Mouse (Mus musculus) liver, embryonic 11.5 days (tissue): ENCODE results near the gene Gm6583. TPM values are rescaled to one million over a fixed set of nuclear protein-coding genes. Genes with fewer than 3 reads are reported as not detected.
A peak's percentile ranks its signal among the peaks of the same experiment; 100 is the strongest.

Experiments used
- ATAC-seq: fragments of 200-750 bp; cut with Nextera tagmentation; replicated peaks from 2 replicates; pipeline ENCODE4 v1.8.0; 2017; ENCODE audit warnings: moderate number of reproducible peaks, mild to moderate bottlenecking, moderate TSS enrichment, moderate library complexity; ENCODE audit not compliant: low FRiP score
- DNase-seq: peaks from one replicate; pipeline ENCODE4 v3.0.0-alpha.2; 2017; ENCODE audit warnings: low spot score
- H3K27ac ChIP-seq: fragments of 300-500 bp; sonication (generic); 2 replicates; pipeline ENCODE4 v1.5.1; 2014; ENCODE audit warnings: mild to moderate bottlenecking, low read depth, low read length, control low read depth
- H3K27me3 ChIP-seq: fragments of 300-500 bp; sonication (generic); replicated peaks from 2 replicates; pipeline ENCODE4 v1.6.1; 2014; ENCODE audit warnings: low read length, mixed read lengths; ENCODE audit not compliant: control insufficient read depth, insufficient read depth
- H3K36me3 ChIP-seq: fragments of 300-500 bp; sonication (generic); 2 replicates; pipeline ENCODE4 v1.6.1; 2014; ENCODE audit warnings: mild to moderate bottlenecking, low read length, moderate library complexity, mixed read lengths; ENCODE audit not compliant: control insufficient read depth, insufficient read depth
- H3K4me1 ChIP-seq: fragments of 300-500 bp; sonication (generic); replicated peaks from 2 replicates; pipeline ENCODE4 v1.6.1; 2014; ENCODE audit warnings: low read length, mixed read lengths; ENCODE audit not compliant: control insufficient read depth, insufficient read depth
- H3K4me2 ChIP-seq: fragments of 300-500 bp; sonication (generic); 2 replicates; pipeline ENCODE4 v1.6.1; 2014; ENCODE audit warnings: mild to moderate bottlenecking, control low read depth, moderate library complexity
- H3K4me3 ChIP-seq: fragments of 300-500 bp; sonication (generic); 2 replicates; pipeline ENCODE4 v1.5.1; 2014; ENCODE audit warnings: low read depth, low read length, control low read depth
- H3K9ac ChIP-seq: fragments of 300-500 bp; sonication (generic); 2 replicates; pipeline ENCODE4 v1.6.1; 2014; ENCODE audit warnings: low read depth, low read length, control low read depth
- H3K9me3 ChIP-seq: fragments of 300-500 bp; sonication (generic); 2 replicates; pipeline ENCODE4 v1.6.1; 2016; ENCODE audit warnings: low read length, inconsistent platforms, mixed read lengths; ENCODE audit not compliant: control insufficient read depth
- WGBS: fragments of 180-500 bp; shearing (Covaris S2); extraction: QIAGEN DNeasy Blood & Tissue Kit; methylation state at CpG from one replicate; pipeline ENCODE4 v1.1.7; 2014; 5-methylcytosine and 5-hydroxymethylcytosine counted together
- polyA plus RNA-seq: library from polyadenylated mRNA; unstranded; fragments of >200 nt; fragmentation: Nextera tagmentation; extraction: Ambion mirVana; gene quantifications from 2 replicates; pipeline ENCODE4 v1.2.1, GENCODE M21; 2014

Gm6583 gene
- polyA plus RNA-seq, 1 experiment from 2014 or later: 0.29 TPM

GRCm38 (mm10) chr5:112364184-112364797 lies 8.5 kb upstream of the Gm6583 start:
- H3K36me3 ChIP-seq: peaks cover 13% of the 10 kb centered on the region; the same call in 1 of the 2 replicates
- no peak for DNase-seq
- ATAC-seq: no peak

DNA sequence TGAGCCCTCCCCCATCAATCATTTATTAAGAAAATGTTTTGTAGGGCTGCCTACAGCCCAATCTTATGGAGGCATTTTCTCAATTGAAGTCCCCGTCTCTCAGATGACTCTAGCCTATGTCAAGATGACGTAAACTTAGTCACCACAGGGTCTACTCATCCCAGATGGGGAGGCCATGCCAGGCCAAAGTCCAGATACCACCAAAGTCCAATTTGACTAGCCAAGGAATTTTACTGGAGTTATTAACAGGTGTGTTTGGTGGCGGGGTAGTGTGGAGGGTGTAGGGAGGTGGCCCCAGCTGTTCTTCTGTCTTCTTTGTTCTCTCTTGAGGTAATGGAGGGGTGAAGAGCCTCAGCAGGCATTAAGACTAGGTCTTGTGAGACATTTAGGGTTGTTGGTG lies 4.2 kb upstream of the Gm6583 start:
- Histone ChIP-seq H3K27me3 (no peaks in the 10 kb centered on the region), H3K9me3 (no peaks in the 10 kb centered on the region), H3K27ac (peak overlapping the region; percentile 87), H3K4me2 (peak overlapping the region; percentile 52), H3K4me1 (peaks cover 22% of the 10 kb centered on the region), H3K9ac (no peak overlapping the region), H3K4me3 (no peak overlapping the region), H3K36me3 (peaks cover 18% of the 10 kb centered on the region)
- no peak for ATAC-seq
- WGBS: 84% methylated on average over 3 of the region's 3 CpGs
- DNase-seq: no peak

More at GRCm38 (mm10) chr5:112364184-112364797, 8.5 kb upstream of the Gm6583 start:
- no peak overlapping the region for H3K4me2 ChIP-seq
- H3K27ac ChIP-seq: no peak overlapping the region
- no peak overlapping the region for H3K9ac ChIP-seq
- H3K4me1 ChIP-seq: peaks cover 7% of the 10 kb centered on the region
- 73% methylated on average over 10 of the region's 10 CpGs for WGBS
- no peaks in the 10 kb centered on the region for H3K9me3 ChIP-seq
- no peak overlapping the region for H3K4me3 ChIP-seq
- H3K27me3 ChIP-seq: no peaks in the 10 kb centered on the region

GRCm38 (mm10) chr5:112359520-112359919 lies 3.7 kb upstream of the Gm6583 start:
- H3K27ac ChIP-seq: peak overlapping the region; percentile 87
- DNase-seq (no peak), ATAC-seq (peak; percentile 88)
- no peaks in the 10 kb centered on the region for H3K9me3 ChIP-seq
- H3K4me2 ChIP-seq: peak overlapping the region; percentile 52
- H3K4me1 ChIP-seq: peaks cover 22% of the 10 kb centered on the region
- no peaks in the 10 kb centered on the region for H3K27me3 ChIP-seq
- no peak overlapping the region for H3K9ac ChIP-seq
- peaks cover 14% of the 10 kb centered on the region for H3K36me3 ChIP-seq
- WGBS: 41% methylated on average over 4 of the region's 4 CpGs
- H3K4me3 ChIP-seq: no peak overlapping the region

- DNase-seq: no peak
- Histone ChIP-seq H3K9ac (no peak overlapping the region), H3K36me3 (peaks cover 8% of the 10 kb centered on the region), H3K4me2 (no peak overlapping the region), H3K9me3 (no peaks in the 10 kb centered on the region), H3K4me3 (no peak overlapping the region), H3K27me3 (no peaks in the 10 kb centered on the region), H3K4me1 (peaks cover 22% of the 10 kb centered on the region), H3K27ac (peak overlapping the region; percentile 6; the same call in 1 of the 2 replicates)
- 74% methylated on average over 9 of the region's 9 CpGs for WGBS
- ATAC-seq: peak; percentile 8; the same call in 1 of the 2 replicates
These were observed 489 bp upstream of the Gm6583 start for GRCm38 (mm10) chr5:112356322-112356721.

- Histone ChIP-seq H3K27me3 (no peaks in the 10 kb centered on the region), H3K4me3 (no peak overlapping the region), H3K4me1 (peaks cover 22% of the 10 kb centered on the region), H3K9ac (no peak overlapping the region), H3K27ac (peak overlapping the region; percentile 19; the same call in 1 of the 2 replicates), H3K4me2 (peak overlapping the region; percentile 22), H3K36me3 (peaks cover 8% of the 10 kb centered on the region), H3K9me3 (no peaks in the 10 kb centered on the region)
- ATAC-seq: 0 out of 2 replicates have a peak, but pooled peaks have one; percentile 7
- 55% methylated on average over 6 of the region's 6 CpGs for whole genome bisulfite sequencing
- DNase-seq: no peak
These were observed 340 bp downstream of the Gm6583 start for GRCm38 (mm10) chr5:112355493-112355892.

- 90% methylated on average over 8 of the region's 8 CpGs for WGBS
- H3K27me3 ChIP-seq: no peaks in the 10 kb centered on the region
- H3K9me3 ChIP-seq: no peaks in the 10 kb centered on the region
- H3K9ac ChIP-seq: no peak overlapping the region
- H3K4me2 ChIP-seq: no peak overlapping the region
- peaks cover 9% of the 10 kb centered on the region for H3K36me3 ChIP-seq
- no peak overlapping the region for H3K27ac ChIP-seq
- DNase-seq (no peak), ATAC-seq (no peak)
- peaks cover 20% of the 10 kb centered on the region for H3K4me1 ChIP-seq
- H3K4me3 ChIP-seq: no peak overlapping the region
These were observed 6.7 kb downstream of the Gm6583 start for GRCm38 (mm10) chr5:112349169-112349568.

GRCm38 (mm10) chr5:112346211-112346965 lies 9.4 kb downstream of the Gm6583 start:
- Histone ChIP-seq H3K36me3 (peaks cover 6% of the 10 kb centered on the region), H3K27ac (0 out of 2 replicates have a peak overlapping the region, but pooled peaks have one; percentile 8), H3K9me3 (no peaks in the 10 kb centered on the region), H3K4me2 (peak overlapping the region; percentile 36), H3K9ac (no peak overlapping the region), H3K27me3 (no peaks in the 10 kb centered on the region), H3K4me3 (no peak overlapping the region), H3K4me1 (peaks cover 33% of the 10 kb centered on the region)
- WGBS: 64% methylated on average over 16 of the region's 16 CpGs
- DNase-seq (no peak), ATAC-seq (peak; percentile 29; the same call in 1 of the 2 replicates)

DNA sequence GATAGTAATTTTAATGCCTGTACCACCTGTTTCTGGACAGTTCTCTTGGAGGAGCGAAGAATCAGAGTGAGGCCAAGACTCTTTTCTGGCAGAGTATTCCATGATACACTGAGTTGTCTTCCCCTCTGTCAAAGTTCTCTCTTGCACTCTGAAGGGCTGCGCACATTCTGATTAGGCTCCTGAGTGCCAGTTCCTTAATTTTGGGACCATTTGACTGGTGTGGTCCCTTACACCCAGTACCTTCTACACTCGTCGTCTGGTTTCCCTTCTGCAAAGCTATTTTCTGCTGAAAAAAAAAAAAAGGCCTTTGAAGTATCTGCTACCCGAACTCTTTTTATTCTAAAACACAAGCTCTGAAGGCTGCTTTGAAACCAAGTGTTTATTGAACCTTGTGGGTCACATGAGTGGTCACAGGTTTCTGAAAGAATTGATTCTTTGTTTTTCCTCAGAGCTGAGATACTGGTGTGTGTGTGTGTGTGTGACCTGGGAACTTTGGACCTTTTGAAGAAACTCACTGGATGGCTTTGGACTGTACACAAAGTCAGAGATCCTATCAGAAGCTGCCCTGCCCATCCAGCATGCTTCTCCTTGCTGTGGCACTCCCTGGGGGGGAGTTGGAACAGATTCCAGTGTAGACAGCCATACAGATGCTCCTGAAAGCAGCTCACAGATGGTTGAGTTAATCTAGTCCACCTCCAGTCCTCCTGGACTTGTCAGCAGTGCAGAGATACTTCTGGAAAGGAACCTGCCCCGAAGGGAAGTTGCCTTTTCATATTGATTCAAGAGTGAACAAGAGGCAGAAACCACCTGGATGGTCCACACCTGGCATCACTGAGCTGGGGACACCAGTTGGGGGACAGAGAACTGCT lies 11.5 kb downstream of the Gm6583 start:
- H3K4me1 ChIP-seq: peaks cover 33% of the 10 kb centered on the region
- peak overlapping the region; percentile 94; the same call in 1 of the 2 replicates for H3K4me3 ChIP-seq
- H3K27ac ChIP-seq: 0 out of 2 replicates have a peak overlapping the region, but pooled peaks have one; percentile 2
- WGBS: 76% methylated on average over 6 of the region's 6 CpGs
- H3K27me3 ChIP-seq: no peaks in the 10 kb centered on the region
- H3K9ac ChIP-seq: no peak overlapping the region
- H3K4me2 ChIP-seq: peak overlapping the region; percentile 94
- H3K36me3 ChIP-seq: peaks cover 7% of the 10 kb centered on the region
- DNase-seq (no peak), ATAC-seq (no peak)
- no peaks in the 10 kb centered on the region for H3K9me3 ChIP-seq
